Mouse (Mus musculus) lung, adult 2 months (tissue): ENCODE results near the gene Yif1b.

Source experiments
- CTCF ChIP-seq: fragments of 200-500 bp; IDR thresholded peaks from 2 replicates; pipeline ENCODE4 v1.5.1; 2011; ENCODE audit warnings: mild to moderate bottlenecking, low read length, control low read depth; ENCODE audit not compliant: insufficient read depth
- POLR2A ChIP-seq: fragments of 200-500 bp; IDR thresholded peaks from 2 replicates; pipeline ENCODE4 v1.6.1; 2011; ENCODE audit warnings: low read depth, mild to moderate bottlenecking, control low read depth, low read length, borderline replicate concordance; ENCODE audit errors: extremely low read depth

DNA sequence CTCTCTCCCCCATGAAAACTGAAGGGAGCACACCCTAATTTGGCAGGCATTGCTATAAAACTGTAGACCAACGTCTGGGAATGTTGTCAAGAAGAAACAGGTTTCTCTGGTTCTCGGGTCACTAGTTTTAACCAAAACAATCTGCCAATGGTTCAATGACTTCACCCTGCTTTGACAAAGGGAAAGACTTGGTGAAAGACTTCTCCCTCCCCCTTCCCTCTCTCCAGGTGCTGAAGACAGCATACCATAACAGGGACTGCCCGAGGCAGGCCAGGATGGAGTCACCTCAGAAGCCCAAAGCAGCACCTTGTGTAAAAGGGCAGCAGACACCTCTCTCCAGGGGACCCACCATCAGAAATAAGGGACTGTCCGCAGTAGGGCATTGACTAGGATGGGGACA is 28.8 kb downstream of the Yif1b start:
- no peak for TF ChIP-seq POLR2A
- TF ChIP-seq CTCF: no peak
